Mouse (Mus musculus) cerebellum, adult 2 months (tissue): ENCODE data around the gene Sla2. TPM values are rescaled to one million over a fixed set of nuclear protein-coding genes. Genes with fewer than 3 reads are reported as not detected.
"Not testable (repeated sequence)": the region's sequence is repeated elsewhere in the genome, so short reads cannot be mapped to it uniquely, and the experiment has no call there.

Source experiments
- DNase-seq, 2 experiments: peaks; one replicate each; pipeline ENCODE4 v3.0.0; 2021
- H3K27ac ChIP-seq: fragments of 200-500 bp; 2 replicates; pipeline ENCODE4 v1.5.1; 2012; ENCODE audit warnings: low read length, control low read depth, inconsistent platforms; ENCODE audit not compliant: insufficient read depth
- H3K27me3 ChIP-seq: fragments of 200-500 bp; 2 replicates; pipeline ENCODE4 v1.6.1; 2012; ENCODE audit warnings: inconsistent platforms, mild to moderate bottlenecking, low read length, moderate library complexity; ENCODE audit not compliant: control insufficient read depth, insufficient read depth
- H3K4me1 ChIP-seq: fragments of 200-500 bp; 2 replicates; pipeline ENCODE4 v1.6.1; 2011; ENCODE audit warnings: low read length; ENCODE audit not compliant: control insufficient read depth, insufficient read depth
- H3K4me3 ChIP-seq: fragments of 200-500 bp; replicated peaks from 2 replicates; pipeline ENCODE3; 2011; ENCODE audit warnings: mild to moderate bottlenecking, low read depth, low read length, control low read depth; ENCODE audit not compliant: insufficient read depth
- CTCF ChIP-seq: fragments of 200-500 bp; IDR thresholded peaks from 2 replicates; pipeline ENCODE4 v1.5.1; 2011; ENCODE audit warnings: low read depth, mild to moderate bottlenecking, control low read depth, low read length, moderate library complexity, borderline replicate concordance; ENCODE audit not compliant: insufficient read depth
- POLR2A ChIP-seq: fragments of 200-500 bp; IDR thresholded peaks from 2 replicates; pipeline ENCODE4 v1.6.1; 2011; ENCODE audit warnings: low read length, control low read depth, borderline replicate concordance; ENCODE audit not compliant: insufficient read depth
- WGBS: fragments of 180-500 bp; shearing (Covaris S2); methylation state at CpG from one replicate; pipeline ENCODE4 v1.1.7; 2018; 5-methylcytosine and 5-hydroxymethylcytosine counted together
- polyA plus RNA-seq: library from polyadenylated mRNA; depleted of rRNA; stranded (reverse); fragments of >200 nt; gene quantifications from 2 replicates; pipeline ENCODE4 v1.2.3, GENCODE M21; 2012; rRNA removed

Gene Sla2
- polyA plus RNA-seq: 0.06 and 0.07 TPM in 2 replicates

DNA sequence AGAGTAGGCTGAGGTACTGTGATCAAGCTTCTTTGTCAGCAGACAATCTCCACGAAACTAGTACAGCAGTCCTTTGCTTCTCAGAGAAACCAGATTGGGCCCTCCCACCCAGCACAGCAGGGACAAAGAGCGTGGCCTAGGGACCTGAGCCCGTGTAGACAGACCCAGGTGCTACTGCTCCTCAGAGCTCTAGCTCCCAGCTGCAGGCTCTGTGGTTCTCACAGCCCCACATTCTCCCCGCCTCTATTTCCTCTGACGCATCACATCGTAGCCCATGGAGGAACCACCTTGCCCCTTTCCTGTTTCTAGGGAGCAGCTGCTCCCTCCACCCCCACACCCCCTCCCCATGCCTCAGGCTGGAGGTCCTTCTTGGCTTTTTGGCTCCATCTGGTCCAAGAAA is at the start of gene Sla2:
Sla2 (minus strand) TSS at position 176 of the 400 bp plus-strand sequence.
- H3K27ac ChIP-seq: no peak within 1 kb of the TSS
- WGBS: 75% methylated on average over 6 of the region's 6 CpGs
- no peak for DNase-seq
- TF ChIP-seq POLR2A (no peak), CTCF (no peak)
- H3K4me3 ChIP-seq: no peak within 1 kb of the TSS
- no peaks in the 10 kb centered on the region for H3K27me3 ChIP-seq
- peaks cover 8% of the 10 kb centered on the region; the same call in 1 of the 2 replicates for H3K4me1 ChIP-seq

DNA sequence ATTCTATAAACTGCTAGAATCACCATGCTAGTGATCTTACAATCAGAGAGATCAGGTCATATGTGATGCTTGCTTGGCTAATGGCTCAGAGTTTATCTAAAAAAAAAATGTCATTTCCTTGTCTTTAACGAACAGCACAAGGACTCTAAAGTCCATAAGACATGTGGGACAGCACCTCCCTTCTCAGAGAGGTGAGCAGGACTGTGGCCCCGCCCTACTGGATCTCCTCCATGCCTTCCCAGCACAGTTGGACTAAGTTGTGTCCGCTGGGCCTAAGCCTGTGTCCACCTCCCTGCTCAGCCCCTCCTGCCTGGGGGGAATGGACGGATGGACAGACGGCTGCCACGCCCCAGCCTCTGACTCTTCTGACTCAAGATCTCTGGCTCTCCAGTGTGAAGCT is 48.0 kb upstream of the Sla2 start:
- Histone ChIP-seq H3K4me3 (no peak overlapping the region), H3K27ac (no peak overlapping the region), H3K27me3 (no peaks in the 10 kb centered on the region), H3K4me1 (peaks cover 26% of the 10 kb centered on the region)
- TF ChIP-seq POLR2A (no peak), CTCF (no peak)
- WGBS: 66% methylated on average over 6 of the region's 6 CpGs
- DNase-seq: no peak

DNA sequence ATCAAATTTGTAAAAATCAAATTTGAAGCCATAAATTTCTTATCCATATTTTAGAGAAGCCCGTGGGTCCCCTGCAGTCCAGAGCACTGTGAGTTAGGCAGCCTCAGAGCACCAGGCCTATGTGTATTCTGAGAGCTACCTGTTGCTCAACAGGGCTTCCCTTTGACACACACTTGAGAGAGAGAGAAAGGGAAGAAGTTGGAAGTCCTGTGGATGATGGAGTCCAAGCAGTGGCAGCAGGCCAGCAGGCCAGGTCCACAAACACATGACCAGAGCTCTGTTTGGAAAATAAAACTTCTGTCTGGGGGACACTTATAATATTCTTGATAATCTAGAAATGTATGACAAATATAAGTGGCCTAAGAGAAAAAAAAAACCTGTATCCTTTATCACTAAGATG is 46.4 kb upstream of the Sla2 start:
- TF ChIP-seq POLR2A: no peak
- Histone ChIP-seq H3K27me3 (no peaks in the 10 kb centered on the region), H3K4me1 (peaks cover 15% of the 10 kb centered on the region), H3K4me3 (no peak overlapping the region), H3K27ac (no peak overlapping the region)
- WGBS: 92% methylated on average over 1 of the region's 1 CpGs
- no peak for DNase-seq

GRCm38 (mm10) chr2:156931421-156931820 is 44.4 kb upstream of the Sla2 start:
- DNase-seq: no peak

DNA sequence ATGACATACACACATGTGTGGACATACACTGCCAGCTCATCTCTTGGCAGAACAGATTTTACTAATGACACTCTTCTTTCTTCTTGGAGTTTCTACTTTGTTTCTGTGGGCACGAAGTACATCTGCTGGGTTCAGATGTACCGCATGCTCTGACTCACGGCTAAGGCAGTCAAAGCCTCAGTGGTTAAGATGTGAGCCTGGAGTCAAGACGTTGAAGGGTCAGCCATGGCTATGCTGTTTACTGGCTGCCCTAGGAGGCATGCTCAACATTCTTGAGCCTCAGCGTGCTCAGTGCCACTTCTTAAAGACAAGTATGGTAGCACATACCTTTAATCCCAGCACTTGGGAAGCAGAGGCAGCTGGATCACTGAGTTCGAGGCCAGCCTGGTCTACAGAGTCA is 43.6 kb upstream of the Sla2 start:
- Histone ChIP-seq H3K4me1 (0 out of 2 replicates have a peak, but pooled peaks cover 3% of the 10 kb centered on the region), H3K27ac (no peak overlapping the region), H3K27me3 (no peaks in the 10 kb centered on the region), H3K4me3 (no peak overlapping the region)
- 93% methylated on average over 6 of the region's 6 CpGs for WGBS
- no peak for DNase-seq
- TF ChIP-seq POLR2A (no peak), CTCF (no peak)

More at GRCm38 (mm10) chr2:156931421-156931820, 44.4 kb upstream of the Sla2 start:
- 96% methylated on average over 2 of the region's 2 CpGs for WGBS
- Histone ChIP-seq H3K4me3 (no peak overlapping the region), H3K27ac (no peak overlapping the region), H3K4me1 (0 out of 2 replicates have a peak, but pooled peaks cover 3% of the 10 kb centered on the region), H3K27me3 (no peaks in the 10 kb centered on the region)
- TF ChIP-seq CTCF (no peak), POLR2A (no peak)

GRCm38 (mm10) chr2:156929519-156930120 is 42.6 kb upstream of the Sla2 start:
- DNase-seq: no peak
- H3K4me1 ChIP-seq: no peaks in the 10 kb centered on the region
- no peaks in the 10 kb centered on the region for H3K27me3 ChIP-seq
- H3K4me3 ChIP-seq: no peak overlapping the region
- H3K27ac ChIP-seq: peak overlapping the region; percentile 19; the same call in 1 of the 2 replicates
- TF ChIP-seq CTCF: no peak
- TF ChIP-seq POLR2A: no peak
- WGBS: 58% methylated on average over 11 of the region's 11 CpGs

DNA sequence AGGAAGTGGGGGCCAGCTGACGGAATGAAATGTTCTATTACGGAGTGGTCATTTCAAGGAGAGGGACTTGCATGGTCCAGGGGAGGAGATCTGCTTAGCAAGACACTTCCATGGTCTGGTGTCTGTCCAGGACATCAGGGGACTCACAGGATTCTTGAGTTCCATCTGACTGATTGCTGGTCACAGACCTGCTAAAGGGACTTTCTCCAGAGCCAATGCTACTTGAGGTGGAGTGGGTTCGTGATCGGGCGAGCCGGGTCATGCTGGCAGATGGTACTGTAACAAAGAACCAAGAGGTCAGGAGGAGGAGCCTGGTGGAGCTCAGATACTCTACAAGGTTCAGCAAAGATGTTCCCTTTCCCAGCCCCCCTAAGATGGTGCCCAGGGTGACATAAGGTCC is 41.6 kb upstream of the Sla2 start:
- Histone ChIP-seq H3K27ac (no peak overlapping the region), H3K27me3 (no peaks in the 10 kb centered on the region), H3K4me1 (no peaks in the 10 kb centered on the region), H3K4me3 (no peak overlapping the region)
- no peak for DNase-seq
- no peak for TF ChIP-seq CTCF
- TF ChIP-seq POLR2A: no peak
- WGBS: 85% methylated on average over 6 of the region's 6 CpGs

DNA sequence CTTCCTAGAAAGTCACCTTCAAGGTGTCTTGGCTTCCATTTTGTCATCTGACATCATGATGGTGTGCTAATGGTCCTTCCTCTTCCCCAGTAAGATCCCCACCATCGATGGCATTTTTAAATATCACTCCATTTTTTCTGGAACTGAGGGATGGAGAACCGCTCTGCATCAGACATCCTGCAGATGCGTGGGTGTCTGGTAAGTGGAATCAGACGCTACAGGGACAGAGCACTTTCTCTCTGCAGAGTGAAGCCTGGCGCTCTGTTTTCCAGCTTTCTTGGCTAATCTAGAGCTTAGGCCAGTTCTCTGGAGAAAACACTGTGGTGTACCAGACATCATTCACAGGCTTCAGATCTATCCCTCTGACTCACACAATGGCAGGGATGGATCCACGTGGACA is 40.7 kb upstream of the Sla2 start:
- TF ChIP-seq CTCF (no peak), POLR2A (no peak)
- WGBS: 67% methylated on average over 6 of the region's 6 CpGs
- H3K4me1 ChIP-seq: no peaks in the 10 kb centered on the region; the same call in 1 of the 2 replicates
- H3K27me3 ChIP-seq: no peaks in the 10 kb centered on the region
- DNase-seq: no peak
- no peak overlapping the region for H3K4me3 ChIP-seq
- H3K27ac ChIP-seq: no peak overlapping the region

- H3K4me1 ChIP-seq, DNase-seq, H3K27ac ChIP-seq, H3K4me3 ChIP-seq, H3K27me3 ChIP-seq: not testable (repeated sequence)
- 78% methylated on average over 3 of the region's 3 CpGs for WGBS
These were observed 38.6 kb upstream of the Sla2 start for GRCm38 (mm10) chr2:156925611-156926010.

DNA sequence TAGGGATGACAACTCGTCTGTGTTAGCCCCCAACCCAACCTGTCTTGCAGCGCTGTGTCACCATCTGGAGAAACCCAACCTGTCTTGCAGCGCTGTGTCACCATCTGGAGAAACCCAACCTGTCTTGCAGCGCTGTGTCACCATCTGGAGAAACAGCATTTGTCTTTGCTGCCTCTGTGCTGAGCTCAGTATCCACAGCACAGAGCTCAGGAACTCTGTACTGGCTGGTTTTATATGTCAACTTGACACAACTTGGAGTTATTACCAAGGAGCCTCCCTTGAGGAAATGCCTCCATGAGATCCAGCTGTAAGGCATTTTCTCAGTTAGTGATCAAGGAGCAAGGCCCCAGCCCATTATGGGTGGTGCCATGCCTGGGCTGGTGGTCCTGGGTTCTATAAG is 38.1 kb upstream of the Sla2 start:
- H3K4me3 ChIP-seq, DNase-seq, H3K27me3 ChIP-seq, H3K4me1 ChIP-seq, H3K27ac ChIP-seq: not testable (repeated sequence)
- 71% methylated on average over 4 of the region's 4 CpGs for WGBS
